Mouse (Mus musculus) hindbrain, embryonic 10.5 days (tissue): Measurements from ENCODE around the gene Hnrnpdl. TPM values are rescaled to one million over a fixed set of nuclear protein-coding genes. Genes with fewer than 3 reads are reported as not detected.
A peak's percentile ranks its signal among the peaks of the same experiment; 100 is the strongest.

ENCODE experiments used
- DNase-seq: peaks from one replicate; pipeline ENCODE4 v3.0.0-alpha.2; 2017; ENCODE audit warnings: low spot score
- H3K27ac ChIP-seq: fragments of 300-500 bp; sonication (generic); 2 replicates; pipeline ENCODE4 v1.5.1; 2016; ENCODE audit warnings: mild to moderate bottlenecking, moderate library complexity
- H3K27me3 ChIP-seq: fragments of 300-500 bp; sonication (generic); 2 replicates; pipeline ENCODE4 v1.6.1; 2016; ENCODE audit warnings: mild to moderate bottlenecking; ENCODE audit not compliant: poor library complexity, insufficient read depth, severe bottlenecking
- H3K36me3 ChIP-seq: fragments of 300-500 bp; sonication (generic); 2 replicates; pipeline ENCODE4 v1.6.1; 2016; ENCODE audit warnings: mild to moderate bottlenecking, moderate library complexity
- H3K4me1 ChIP-seq: fragments of 300-500 bp; sonication (generic); replicated peaks from 2 replicates; pipeline ENCODE4 v1.6.1; 2016; ENCODE audit warnings: mild to moderate bottlenecking
- H3K4me3 ChIP-seq: fragments of 300-500 bp; sonication (generic); 2 replicates; pipeline ENCODE4 v1.5.1; 2016; ENCODE audit warnings: mild to moderate bottlenecking, moderate library complexity
- H3K9me3 ChIP-seq: fragments of 300-500 bp; sonication (generic); 2 replicates; pipeline ENCODE4 v1.6.1; 2016; ENCODE audit warnings: mild to moderate bottlenecking, moderate library complexity
- WGBS: fragments of 180-500 bp; shearing (Covaris S2); methylation state at CpG from one replicate; pipeline ENCODE4 v1.1.7; 2016; 5-methylcytosine and 5-hydroxymethylcytosine counted together
- polyA plus RNA-seq: library from polyadenylated mRNA; unstranded; fragments of >200 nt; fragmentation: Nextera tagmentation; extraction: Ambion mirVana; gene quantifications from 2 replicates; pipeline ENCODE4 v1.2.1, GENCODE M21; 2016

The Hnrnpdl gene
- polyA plus RNA-seq, 1 experiment from 2014 or later = 193 TPM

- WGBS = 93% methylated on average over 5 of the region's 5 CpGs
- no peak overlapping the region for H3K4me3 ChIP-seq
- no peaks in the 10 kb centered on the region for H3K27me3 ChIP-seq
- DNase-seq = no peak
- H3K9me3 ChIP-seq = no peaks in the 10 kb centered on the region
- H3K27ac ChIP-seq = no peak overlapping the region
- peaks cover 16% of the 10 kb centered on the region for H3K36me3 ChIP-seq
- H3K4me1 ChIP-seq = peaks cover 41% of the 10 kb centered on the region
Measured at GRCm38 (mm10) chr5:100043361-100043760, 3.9 kb upstream of the Hnrnpdl start.

- Histone ChIP-seq H3K4me1 (peaks cover 34% of the 10 kb centered on the region), H3K9me3 (no peaks in the 10 kb centered on the region), H3K27ac (no peak overlapping the region), H3K36me3 (peaks cover 22% of the 10 kb centered on the region), H3K27me3 (no peaks in the 10 kb centered on the region), H3K4me3 (no peak overlapping the region)
- no peak for DNase-seq
- 93% methylated on average over 8 of the region's 8 CpGs for WGBS
Measured at GRCm38 (mm10) chr5:100042467-100042866, 3.0 kb upstream of the Hnrnpdl start.

DNA sequence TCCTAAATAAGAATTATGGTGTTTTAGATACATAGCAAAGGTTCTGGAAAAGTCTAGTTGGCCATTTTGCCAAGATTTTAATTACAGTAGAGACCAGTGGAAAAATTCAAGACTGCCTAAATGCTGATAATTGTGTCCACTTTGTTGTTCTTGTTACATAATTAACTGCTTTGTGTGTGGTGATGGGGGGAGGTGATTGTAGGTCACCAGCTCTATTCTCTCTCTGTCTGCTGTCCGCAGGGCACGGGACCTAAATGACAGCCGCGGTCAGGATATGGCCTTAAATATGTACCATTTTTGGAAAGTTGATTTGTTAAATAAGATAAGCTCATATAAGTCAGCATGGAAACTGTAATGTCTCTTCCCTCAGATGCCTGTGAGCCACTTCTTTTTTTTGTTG, 1.8 kb upstream of the Hnrnpdl start:
- peak overlapping the region; percentile 95 for H3K4me3 ChIP-seq
- no peak overlapping the region for H3K27ac ChIP-seq
- peaks cover 34% of the 10 kb centered on the region for H3K36me3 ChIP-seq
- peaks cover 34% of the 10 kb centered on the region for H3K4me1 ChIP-seq
- no peak for DNase-seq
- WGBS = 58% methylated on average over 4 of the region's 4 CpGs
- H3K27me3 ChIP-seq = no peaks in the 10 kb centered on the region
- no peaks in the 10 kb centered on the region for H3K9me3 ChIP-seq

DNA sequence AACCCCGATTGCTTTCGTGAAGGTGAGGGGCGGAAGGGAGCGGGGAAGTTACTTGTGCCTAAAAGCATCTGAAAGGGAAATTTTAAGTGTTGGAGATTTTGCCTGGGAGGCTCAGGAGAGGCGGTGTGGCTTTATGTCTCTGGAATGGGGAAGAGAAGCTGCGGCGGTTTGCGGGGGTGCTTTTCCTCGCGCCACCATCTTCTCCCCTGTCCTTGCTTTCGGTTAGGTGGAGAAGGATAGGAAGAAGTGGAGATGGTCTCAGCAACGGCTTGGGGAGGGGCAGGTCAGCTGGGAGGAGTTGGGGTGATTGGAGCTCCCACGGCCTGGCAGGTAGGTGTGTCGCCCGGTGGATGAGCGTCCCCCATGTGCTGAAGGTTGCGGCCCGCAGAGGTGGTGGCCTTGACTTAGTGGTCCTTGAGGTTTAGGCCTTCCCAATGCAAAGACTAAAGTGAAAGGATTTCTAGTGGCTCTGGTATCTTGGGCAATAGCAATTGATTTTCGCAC, 869 bp upstream of the Hnrnpdl start:
- H3K9me3 ChIP-seq = no peaks in the 10 kb centered on the region
- peaks cover 37% of the 10 kb centered on the region for H3K4me1 ChIP-seq
- no peak for DNase-seq
- H3K27ac ChIP-seq = peak overlapping the region; percentile 99
- peaks cover 43% of the 10 kb centered on the region for H3K36me3 ChIP-seq
- H3K27me3 ChIP-seq = no peaks in the 10 kb centered on the region
- H3K4me3 ChIP-seq = peak overlapping the region; percentile 95
- WGBS = 2% methylated on average over 19 of the region's 19 CpGs

GRCm38 (mm10) chr5:100038714-100039601, 506 bp downstream of the Hnrnpdl start:
- H3K27me3 ChIP-seq = no peaks in the 10 kb centered on the region
- under 1% methylated on average over 113 of the region's 113 CpGs for WGBS
- peaks cover 36% of the 10 kb centered on the region for H3K4me1 ChIP-seq
- peaks cover 56% of the 10 kb centered on the region for H3K36me3 ChIP-seq
- peak; percentile 97 for DNase-seq
- H3K4me3 ChIP-seq = peak overlapping the region; percentile 95
- peak overlapping the region; percentile 99 for H3K27ac ChIP-seq
- no peaks in the 10 kb centered on the region for H3K9me3 ChIP-seq

- no peaks in the 10 kb centered on the region for H3K9me3 ChIP-seq
- H3K36me3 ChIP-seq = peaks cover 57% of the 10 kb centered on the region
- under 1% methylated on average over 45 of the region's 45 CpGs for WGBS
- H3K27ac ChIP-seq = peak overlapping the region; percentile 99
- H3K27me3 ChIP-seq = no peaks in the 10 kb centered on the region
- DNase-seq = peak; percentile 89
- peaks cover 34% of the 10 kb centered on the region for H3K4me1 ChIP-seq
- peak overlapping the region; percentile 95 for H3K4me3 ChIP-seq
Measured at GRCm38 (mm10) chr5:100037965-100038713, 1.3 kb downstream of the Hnrnpdl start.

DNA sequence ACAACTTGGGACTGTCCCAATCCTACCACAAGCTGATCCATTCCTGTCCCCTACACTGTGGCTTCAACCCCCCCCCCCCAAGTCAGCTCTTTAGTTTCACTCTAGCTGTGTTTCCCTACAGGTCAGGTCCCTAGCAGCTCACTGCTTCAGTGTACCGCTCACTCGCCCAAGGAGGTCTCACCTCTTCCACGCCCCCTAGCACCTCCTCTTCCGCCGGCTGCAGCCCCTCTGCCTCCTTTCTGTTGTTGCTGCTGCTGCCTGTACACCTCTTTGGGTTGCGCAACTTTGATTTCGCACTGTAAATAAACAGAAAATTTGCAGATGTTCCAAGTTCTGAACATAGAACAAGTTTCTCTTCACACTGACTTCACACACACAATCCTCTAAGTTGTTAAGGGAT, 2.8 kb downstream of the Hnrnpdl start:
- Histone ChIP-seq H3K4me1 (peaks cover 34% of the 10 kb centered on the region), H3K27me3 (no peaks in the 10 kb centered on the region), H3K27ac (no peak overlapping the region), H3K9me3 (no peaks in the 10 kb centered on the region), H3K4me3 (peak overlapping the region; percentile 95), H3K36me3 (peaks cover 63% of the 10 kb centered on the region)
- DNase-seq = no peak
- 38% methylated on average over 7 of the region's 7 CpGs for WGBS

- Histone ChIP-seq H3K9me3 (no peaks in the 10 kb centered on the region), H3K27ac (no peak overlapping the region), H3K4me3 (peak overlapping the region; percentile 95), H3K4me1 (peaks cover 28% of the 10 kb centered on the region), H3K36me3 (peaks cover 71% of the 10 kb centered on the region), H3K27me3 (no peaks in the 10 kb centered on the region)
- WGBS = 72% methylated on average over 7 of the region's 7 CpGs
- no peak for DNase-seq
Measured at GRCm38 (mm10) chr5:100035950-100036349, 3.5 kb downstream of the Hnrnpdl start.

DNA sequence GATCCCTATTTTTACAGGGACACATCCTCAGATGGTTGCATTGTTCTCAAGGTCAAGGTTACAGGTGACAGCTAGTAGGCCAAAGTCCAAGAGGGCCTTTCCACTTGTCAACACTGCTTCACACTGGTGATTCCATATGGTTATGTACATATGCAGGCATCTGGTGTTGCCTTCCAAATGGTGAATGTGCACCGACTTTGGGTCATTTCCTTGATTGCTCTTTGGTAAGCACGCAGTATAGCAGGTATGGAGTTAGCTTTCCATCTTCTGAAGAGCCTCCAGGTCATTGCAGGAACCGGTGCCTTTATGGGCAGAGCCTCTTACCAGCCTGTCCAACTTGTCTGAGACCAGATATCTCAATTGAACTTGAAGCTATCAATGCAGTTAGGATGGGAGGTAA, 6.8 kb downstream of the Hnrnpdl start:
- H3K4me3 ChIP-seq = no peak overlapping the region
- H3K9me3 ChIP-seq = no peaks in the 10 kb centered on the region
- WGBS = 82% methylated on average over 3 of the region's 3 CpGs
- H3K4me1 ChIP-seq = peaks cover 21% of the 10 kb centered on the region
- peaks cover 68% of the 10 kb centered on the region for H3K36me3 ChIP-seq
- peak; percentile 16 for DNase-seq
- no peak overlapping the region for H3K27ac ChIP-seq
- H3K27me3 ChIP-seq = no peaks in the 10 kb centered on the region

DNA sequence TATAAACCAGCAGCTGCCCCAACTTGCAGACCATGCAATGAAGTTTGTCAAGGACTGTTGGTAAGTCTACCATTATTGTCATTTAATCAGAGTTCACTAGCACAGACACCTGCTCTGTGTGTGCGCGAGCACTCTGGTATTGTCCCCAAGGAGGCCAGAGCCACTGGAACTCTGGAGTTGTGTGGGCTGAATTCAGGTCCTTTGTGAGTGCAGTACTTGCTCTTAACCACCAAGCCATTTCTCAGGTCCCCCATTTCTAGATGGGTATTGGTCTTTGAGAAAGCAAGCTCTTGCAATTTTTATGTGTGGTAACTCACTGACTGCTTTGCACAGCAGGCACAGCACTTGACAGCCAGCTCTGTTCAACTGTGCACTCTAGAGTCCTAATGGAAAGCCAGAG, 7.4 kb downstream of the Hnrnpdl start:
- 79% methylated on average over 2 of the region's 2 CpGs for WGBS
- Histone ChIP-seq H3K4me1 (peaks cover 16% of the 10 kb centered on the region), H3K27me3 (no peaks in the 10 kb centered on the region), H3K4me3 (no peak overlapping the region), H3K36me3 (peaks cover 63% of the 10 kb centered on the region), H3K27ac (no peak overlapping the region), H3K9me3 (no peaks in the 10 kb centered on the region)
- peak; percentile 19 for DNase-seq

GRCm38 (mm10) chr5:100030069-100030468, 9.4 kb downstream of the Hnrnpdl start:
- Histone ChIP-seq H3K36me3 (peaks cover 42% of the 10 kb centered on the region), H3K4me3 (no peak overlapping the region), H3K4me1 (no peaks in the 10 kb centered on the region), H3K27ac (no peak overlapping the region), H3K9me3 (no peaks in the 10 kb centered on the region), H3K27me3 (no peaks in the 10 kb centered on the region)
- 76% methylated on average over 6 of the region's 6 CpGs for WGBS
- DNase-seq = no peak

DNA sequence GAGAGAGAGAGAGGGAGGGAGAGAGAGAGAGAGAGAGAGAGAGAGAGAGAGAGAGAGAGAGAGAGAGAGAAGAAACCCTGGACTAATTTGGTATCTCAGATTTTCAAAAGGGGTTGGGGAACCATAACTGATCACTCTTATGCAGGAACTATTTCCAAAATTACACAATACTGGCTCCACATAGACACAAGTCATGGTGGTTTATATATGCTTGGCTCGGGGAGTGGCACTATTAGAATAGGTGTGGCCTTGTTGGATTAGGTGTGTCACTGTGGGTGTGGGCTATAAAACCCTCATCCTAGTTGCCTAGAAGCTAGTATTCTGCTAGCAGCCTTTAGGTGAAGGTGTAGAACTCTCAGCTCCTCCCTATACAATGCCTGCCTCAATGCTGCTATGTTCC, 14.6 kb downstream of the Hnrnpdl start:
- Histone ChIP-seq H3K9me3 (no peaks in the 10 kb centered on the region), H3K4me3 (no peak overlapping the region), H3K4me1 (no peaks in the 10 kb centered on the region), H3K27me3 (no peaks in the 10 kb centered on the region), H3K27ac (no peak overlapping the region), H3K36me3 (no peaks in the 10 kb centered on the region)
- DNase-seq = no peak
- WGBS = 88% methylated on average over 1 of the region's 1 CpGs

GRCm38 (mm10) chr5:100024403-100024802, 15.1 kb downstream of the Hnrnpdl start:
- H3K9me3 ChIP-seq = no peaks in the 10 kb centered on the region
- H3K36me3 ChIP-seq = no peaks in the 10 kb centered on the region
- no peaks in the 10 kb centered on the region for H3K4me1 ChIP-seq
- no peak for DNase-seq
- WGBS = 78% methylated on average over 5 of the region's 5 CpGs
- no peaks in the 10 kb centered on the region for H3K27me3 ChIP-seq
- H3K4me3 ChIP-seq = no peak overlapping the region
- no peak overlapping the region for H3K27ac ChIP-seq
